Mouse (Mus musculus) stomach, embryonic 15.5 days (tissue): ENCODE data around the gene Mertk. TPM values are rescaled to one million over a fixed set of nuclear protein-coding genes. Genes with fewer than 3 reads are reported as not detected.

Experiments used
- ATAC-seq: fragments of 200-750 bp; cut with Nextera tagmentation; 2 replicates; pipeline ENCODE4 v1.8.0; 2017; ENCODE audit warnings: low read depth, moderate number of reproducible peaks, moderate TSS enrichment; ENCODE audit not compliant: insufficient read depth, low FRiP score
- H3K27ac ChIP-seq: fragments of 300-500 bp; sonication (generic); 2 replicates; pipeline ENCODE4 v1.5.1; 2015; ENCODE audit warnings: mild to moderate bottlenecking, inconsistent platforms
- H3K27me3 ChIP-seq: fragments of 300-500 bp; sonication (generic); replicated peaks from 2 replicates; pipeline ENCODE4 v1.6.1; 2015; ENCODE audit warnings: inconsistent platforms
- H3K36me3 ChIP-seq: fragments of 300-500 bp; sonication (generic); 2 replicates; pipeline ENCODE4 v1.6.1; 2015; ENCODE audit warnings: inconsistent platforms
- H3K4me1 ChIP-seq: fragments of 300-500 bp; sonication (generic); 2 replicates; pipeline ENCODE4 v1.6.1; 2015; ENCODE audit warnings: inconsistent platforms
- H3K4me2 ChIP-seq: fragments of 300-500 bp; sonication (generic); 2 replicates; pipeline ENCODE4 v1.6.1; 2015; ENCODE audit warnings: mild to moderate bottlenecking, inconsistent platforms
- H3K4me3 ChIP-seq: fragments of 300-500 bp; sonication (generic); replicated peaks from 2 replicates; pipeline ENCODE4 v1.5.1; 2015; ENCODE audit warnings: inconsistent platforms
- H3K9ac ChIP-seq: fragments of 300-500 bp; sonication (generic); 2 replicates; pipeline ENCODE4 v1.6.1; 2015; ENCODE audit warnings: inconsistent platforms
- H3K9me3 ChIP-seq: fragments of 300-500 bp; sonication (generic); 2 replicates; pipeline ENCODE4 v1.6.1; 2016; ENCODE audit warnings: inconsistent platforms
- WGBS: fragments of 180-500 bp; shearing (Covaris S2); methylation state at CpG from one replicate; pipeline ENCODE4 v1.1.7; 2015; 5-methylcytosine and 5-hydroxymethylcytosine counted together
- polyA plus RNA-seq: library from polyadenylated mRNA; unstranded; fragments of >200 nt; fragmentation: Nextera tagmentation; extraction: Ambion mirVana; gene quantifications from 2 replicates; pipeline ENCODE4 v1.2.1, GENCODE M21; 2015

The Mertk gene
- polyA plus RNA-seq, 1 experiment from 2014 or later = 6.4 TPM

- Histone ChIP-seq H3K4me3 (no peak overlapping the region), H3K27ac (peak overlapping the region; percentile 16; the same call in 1 of the 2 replicates), H3K4me1 (peaks cover 14% of the 10 kb centered on the region; the same call in 1 of the 2 replicates), H3K27me3 (no peaks in the 10 kb centered on the region), H3K4me2 (no peak overlapping the region), H3K36me3 (no peaks in the 10 kb centered on the region), H3K9me3 (no peaks in the 10 kb centered on the region), H3K9ac (no peak overlapping the region)
- ATAC-seq = no peak
- WGBS = 52% methylated on average over 8 of the region's 8 CpGs
Measured at GRCm38 (mm10) chr2:128747433-128748028, 48.8 kb downstream of the Mertk start.

GRCm38 (mm10) chr2:128748171-128748570 lies 49.4 kb downstream of the Mertk start:
- Histone ChIP-seq H3K4me2 (no peak overlapping the region), H3K9ac (no peak overlapping the region), H3K9me3 (no peaks in the 10 kb centered on the region), H3K4me3 (no peak overlapping the region), H3K4me1 (peaks cover 14% of the 10 kb centered on the region; the same call in 1 of the 2 replicates), H3K36me3 (no peaks in the 10 kb centered on the region), H3K27ac (no peak overlapping the region), H3K27me3 (no peaks in the 10 kb centered on the region)
- 70% methylated on average over 6 of the region's 6 CpGs for WGBS
- no peak for ATAC-seq

GRCm38 (mm10) chr2:128751030-128751429 lies 52.3 kb downstream of the Mertk start:
- no peaks in the 10 kb centered on the region for H3K27me3 ChIP-seq
- 72% methylated on average over 6 of the region's 6 CpGs for WGBS
- no peak overlapping the region for H3K9ac ChIP-seq
- no peak overlapping the region for H3K4me2 ChIP-seq
- H3K4me3 ChIP-seq = no peak overlapping the region
- H3K4me1 ChIP-seq = peaks cover 12% of the 10 kb centered on the region; the same call in 1 of the 2 replicates
- no peaks in the 10 kb centered on the region for H3K9me3 ChIP-seq
- no peak overlapping the region for H3K27ac ChIP-seq
- ATAC-seq = no peak
- H3K36me3 ChIP-seq = no peaks in the 10 kb centered on the region

DNA sequence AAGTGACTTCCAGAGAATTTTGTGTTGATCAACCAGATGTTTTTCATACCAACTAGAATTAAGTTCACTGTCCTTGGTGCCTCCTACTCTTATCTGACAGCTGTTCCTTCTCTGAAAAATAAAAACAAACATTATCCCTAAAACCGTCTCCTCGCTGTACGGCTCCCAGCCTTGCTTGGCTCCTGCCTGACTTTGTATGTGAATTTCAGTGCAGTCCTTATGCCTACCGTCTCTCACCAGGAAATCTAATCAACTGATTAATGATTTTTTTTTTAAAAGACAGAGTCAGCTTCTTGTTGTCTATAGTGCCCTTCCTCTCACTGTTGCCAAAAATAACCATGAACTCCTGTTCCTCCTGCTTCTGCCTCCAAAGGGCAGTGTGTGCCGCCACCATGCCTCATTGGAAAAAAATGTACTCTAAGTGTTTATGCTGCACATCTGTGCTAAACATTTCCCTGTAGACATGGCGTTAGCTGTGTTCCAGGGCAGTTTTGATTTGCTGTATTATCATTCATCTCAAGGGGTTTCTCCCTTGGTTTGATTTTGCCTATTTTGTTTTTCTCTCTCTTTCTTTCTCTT lies 54.6 kb downstream of the Mertk start:
- Histone ChIP-seq H3K27ac (no peak overlapping the region), H3K4me1 (no peaks in the 10 kb centered on the region), H3K9ac (no peak overlapping the region), H3K36me3 (no peaks in the 10 kb centered on the region), H3K27me3 (no peaks in the 10 kb centered on the region), H3K9me3 (no peaks in the 10 kb centered on the region), H3K4me3 (no peak overlapping the region), H3K4me2 (no peak overlapping the region)
- 25% methylated on average over 6 of the region's 6 CpGs for WGBS
- no peak for ATAC-seq

GRCm38 (mm10) chr2:128755149-128755691 lies 56.5 kb downstream of the Mertk start:
- H3K4me3 ChIP-seq = no peak overlapping the region
- WGBS = 76% methylated on average over 4 of the region's 4 CpGs
- H3K9ac ChIP-seq = no peak overlapping the region
- H3K9me3 ChIP-seq = no peaks in the 10 kb centered on the region
- no peaks in the 10 kb centered on the region for H3K4me1 ChIP-seq
- H3K36me3 ChIP-seq = no peaks in the 10 kb centered on the region
- H3K27ac ChIP-seq = no peak overlapping the region
- H3K27me3 ChIP-seq = no peaks in the 10 kb centered on the region
- no peak overlapping the region for H3K4me2 ChIP-seq
- ATAC-seq = no peak

GRCm38 (mm10) chr2:128758724-128759340 lies 60.1 kb downstream of the Mertk start:
- H3K27me3 ChIP-seq = no peaks in the 10 kb centered on the region
- H3K4me1 ChIP-seq = no peaks in the 10 kb centered on the region
- H3K4me2 ChIP-seq = no peak overlapping the region
- H3K9ac ChIP-seq = no peak overlapping the region
- no peak overlapping the region for H3K27ac ChIP-seq
- 0 out of 2 replicates have a peak, but pooled peaks cover 8% of the 10 kb centered on the region for H3K36me3 ChIP-seq
- no peaks in the 10 kb centered on the region for H3K9me3 ChIP-seq
- 48% methylated on average over 10 of the region's 10 CpGs for WGBS
- ATAC-seq = no peak
- no peak overlapping the region for H3K4me3 ChIP-seq

GRCm38 (mm10) chr2:128762008-128762407 lies 63.3 kb downstream of the Mertk start:
- no peaks in the 10 kb centered on the region for H3K9me3 ChIP-seq
- no peak overlapping the region for H3K9ac ChIP-seq
- H3K4me1 ChIP-seq = no peaks in the 10 kb centered on the region
- H3K27ac ChIP-seq = no peak overlapping the region
- no peak overlapping the region for H3K4me2 ChIP-seq
- ATAC-seq = no peak
- no peak overlapping the region for H3K4me3 ChIP-seq
- WGBS = 91% methylated on average over 9 of the region's 9 CpGs
- no peaks in the 10 kb centered on the region for H3K27me3 ChIP-seq
- H3K36me3 ChIP-seq = 0 out of 2 replicates have a peak, but pooled peaks cover 9% of the 10 kb centered on the region

GRCm38 (mm10) chr2:128765787-128766186 lies 67.0 kb downstream of the Mertk start:
- WGBS = 93% methylated on average over 1 of the region's 1 CpGs
- no peak overlapping the region for H3K4me3 ChIP-seq

GRCm38 (mm10) chr2:128768545-128769247 lies 69.9 kb downstream of the Mertk start:
- Histone ChIP-seq H3K4me2 (no peak overlapping the region), H3K9ac (no peak overlapping the region), H3K9me3 (no peaks in the 10 kb centered on the region), H3K36me3 (0 out of 2 replicates have a peak, but pooled peaks cover 2% of the 10 kb centered on the region), H3K27ac (no peak overlapping the region), H3K27me3 (no peaks in the 10 kb centered on the region), H3K4me1 (no peaks in the 10 kb centered on the region), H3K4me3 (no peak overlapping the region)
- WGBS = 50% methylated on average over 4 of the region's 4 CpGs
- no peak for ATAC-seq

More at GRCm38 (mm10) chr2:128765787-128766186, 67.0 kb downstream of the Mertk start:
- H3K27ac ChIP-seq = no peak overlapping the region
- no peak overlapping the region for H3K4me2 ChIP-seq
- H3K4me1 ChIP-seq = no peaks in the 10 kb centered on the region
- no peaks in the 10 kb centered on the region for H3K9me3 ChIP-seq
- H3K9ac ChIP-seq = no peak overlapping the region
- no peaks in the 10 kb centered on the region for H3K27me3 ChIP-seq
- H3K36me3 ChIP-seq = 0 out of 2 replicates have a peak, but pooled peaks cover 9% of the 10 kb centered on the region
- no peak for ATAC-seq

DNA sequence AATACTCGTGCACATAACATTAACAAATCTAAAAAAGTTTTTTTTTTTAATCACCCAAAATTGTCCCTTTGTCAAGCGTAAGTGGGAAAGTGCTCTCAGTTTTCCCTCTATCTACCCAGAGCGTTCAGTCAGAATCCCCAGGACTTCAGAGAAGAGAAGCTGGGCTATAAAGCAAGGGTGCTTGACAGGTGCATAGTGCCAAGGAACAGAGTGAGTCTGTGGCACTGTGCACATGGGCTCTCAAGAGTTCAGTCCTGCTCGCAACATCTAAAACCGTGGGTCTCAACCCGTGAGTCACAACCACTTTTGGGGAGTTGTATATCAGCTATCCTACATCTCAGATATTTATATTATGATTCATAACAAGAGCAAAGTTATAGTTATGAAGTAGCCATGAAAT lies 71.8 kb downstream of the Mertk start:
- no peak overlapping the region for H3K4me2 ChIP-seq
- no peaks in the 10 kb centered on the region for H3K36me3 ChIP-seq
- 86% methylated on average over 6 of the region's 6 CpGs for WGBS
- H3K9me3 ChIP-seq = no peaks in the 10 kb centered on the region
- no peak overlapping the region for H3K27ac ChIP-seq
- ATAC-seq = no peak
- no peaks in the 10 kb centered on the region for H3K4me1 ChIP-seq
- H3K4me3 ChIP-seq = no peak overlapping the region
- no peak overlapping the region for H3K9ac ChIP-seq
- H3K27me3 ChIP-seq = no peaks in the 10 kb centered on the region

DNA sequence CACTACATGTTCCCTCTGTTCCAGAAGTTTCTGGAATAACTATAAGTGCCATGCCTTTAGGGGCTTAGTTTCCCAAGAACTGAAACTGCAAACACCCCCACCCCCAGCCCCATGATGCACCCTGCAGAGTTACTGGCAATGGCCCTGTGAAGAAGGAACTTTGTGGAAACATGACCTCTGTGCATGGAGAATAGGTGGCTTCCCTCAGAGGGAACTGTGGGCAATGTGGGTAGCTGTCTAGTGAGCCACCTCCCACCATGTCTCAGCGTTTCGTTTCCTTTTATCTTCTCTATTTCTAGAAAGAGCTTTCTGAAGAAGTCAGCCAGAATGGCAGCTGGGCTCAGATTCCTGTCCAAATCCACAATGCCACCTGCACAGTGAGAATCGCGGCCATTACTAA lies 72.3 kb downstream of the Mertk start:
- Histone ChIP-seq H3K4me3 (no peak overlapping the region), H3K36me3 (no peaks in the 10 kb centered on the region), H3K4me1 (no peaks in the 10 kb centered on the region), H3K9me3 (no peaks in the 10 kb centered on the region), H3K27ac (no peak overlapping the region), H3K9ac (no peak overlapping the region), H3K4me2 (no peak overlapping the region), H3K27me3 (no peaks in the 10 kb centered on the region)
- no peak for ATAC-seq
- 85% methylated on average over 4 of the region's 4 CpGs for WGBS
